Mouse (Mus musculus) forebrain, embryonic 14.5 days (tissue): ENCODE data around the gene Scaf1. TPM values are rescaled to one million over a fixed set of nuclear protein-coding genes. Genes with fewer than 3 reads are reported as not detected.
"Not testable (repeated sequence)": the region's sequence is repeated elsewhere in the genome, so short reads cannot be mapped to it uniquely, and the experiment has no call there.

Experiments used
- ATAC-seq: fragments of 200-750 bp; cut with Nextera tagmentation; 2 replicates; pipeline ENCODE4 v1.8.0; 2017; ENCODE audit warnings: mild to moderate bottlenecking, moderate library complexity
- DNase-seq: peaks from one replicate; pipeline ENCODE4 v3.0.0-alpha.2; 2015; ENCODE audit warnings: low spot score
- H3K27ac ChIP-seq: fragments of 300-500 bp; sonication (generic); 2 replicates; pipeline ENCODE4 v1.5.1; 2014; ENCODE audit warnings: low read depth, mild to moderate bottlenecking, control low read depth, low read length, moderate library complexity
- H3K27me3 ChIP-seq: fragments of 300-500 bp; sonication (generic); replicated peaks from 2 replicates; pipeline ENCODE4 v1.6.1; 2014; ENCODE audit warnings: low read length, control low read depth, mixed read lengths; ENCODE audit not compliant: control insufficient read depth, insufficient read depth
- H3K36me3 ChIP-seq: fragments of 300-500 bp; sonication (generic); 2 replicates; pipeline ENCODE4 v1.6.1; 2014; ENCODE audit warnings: low read length, control low read depth; ENCODE audit not compliant: control insufficient read depth, insufficient read depth
- H3K4me1 ChIP-seq: fragments of 300-500 bp; sonication (generic); 2 replicates; pipeline ENCODE4 v1.6.1; 2014; ENCODE audit warnings: antibody characterized with exemption, low read length, control low read depth; ENCODE audit not compliant: control insufficient read depth, insufficient read depth
- H3K4me2 ChIP-seq: fragments of 300-500 bp; sonication (generic); 2 replicates; pipeline ENCODE4 v1.6.1; 2014; ENCODE audit warnings: mild to moderate bottlenecking, control low read depth, low read length
- H3K4me3 ChIP-seq: fragments of 300-500 bp; sonication (generic); 2 replicates; pipeline ENCODE4 v1.5.1; 2014; ENCODE audit warnings: low read depth, low read length, control low read depth
- H3K9ac ChIP-seq: fragments of 300-500 bp; sonication (generic); 2 replicates; pipeline ENCODE4 v1.6.1; 2014; ENCODE audit warnings: mild to moderate bottlenecking, low read length, control low read depth, moderate library complexity
- H3K9me3 ChIP-seq: fragments of 300-500 bp; sonication (generic); replicated peaks from 2 replicates; pipeline ENCODE4 v1.6.1; 2016; ENCODE audit warnings: low read length, control low read depth, mixed read lengths; ENCODE audit not compliant: control insufficient read depth
- WGBS: fragments of 180-500 bp; shearing (Covaris S2); extraction: QIAGEN DNeasy Blood & Tissue Kit; methylation state at CpG from one replicate; pipeline ENCODE4 v1.1.7; 2014; 5-methylcytosine and 5-hydroxymethylcytosine counted together
- polyA plus RNA-seq: library from polyadenylated mRNA; unstranded; fragments of >200 nt; fragmentation: Nextera tagmentation; extraction: Ambion mirVana; gene quantifications from 2 replicates; pipeline ENCODE4 v1.2.1, GENCODE M21; 2014

Gene Scaf1
- polyA plus RNA-seq, 1 experiment from 2014 or later, result 40.5 TPM

DNA sequence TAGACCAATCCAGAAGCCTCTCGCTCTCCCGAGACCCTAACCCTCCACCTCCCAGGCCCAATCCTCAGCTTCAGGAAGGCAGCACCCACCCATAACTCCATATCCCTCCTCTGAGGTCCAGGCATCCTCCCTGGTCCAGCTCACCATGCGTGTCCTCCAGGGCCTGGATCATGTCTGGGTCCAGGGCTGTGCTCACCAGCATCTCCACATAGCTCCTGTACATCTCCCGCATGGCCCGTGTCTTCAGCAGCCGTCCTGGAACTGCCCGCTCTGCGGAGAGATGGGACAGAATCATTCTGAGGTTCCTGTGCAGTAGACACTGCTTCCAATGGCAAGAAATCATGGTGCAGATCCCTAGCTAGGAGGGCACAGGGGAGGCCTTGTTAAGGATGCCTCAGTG is 14.7 kb upstream of the Scaf1 start:
- no peak overlapping the region for H3K9ac ChIP-seq
- WGBS, result 95% methylated on average over 8 of the region's 8 CpGs
- H3K9me3 ChIP-seq, result no peaks in the 10 kb centered on the region

GRCm38 (mm10) chr7:45029995-45030394 is 13.8 kb upstream of the Scaf1 start:
- Histone ChIP-seq H3K4me3 (no peak overlapping the region), H3K4me2 (no peak overlapping the region), H3K27ac (no peak overlapping the region), H3K4me1 (no peaks in the 10 kb centered on the region), H3K9me3 (no peaks in the 10 kb centered on the region), H3K27me3 (no peaks in the 10 kb centered on the region), H3K9ac (no peak overlapping the region), H3K36me3 (peaks cover 87% of the 10 kb centered on the region)
- ATAC-seq (no peak), DNase-seq (no peak)
- 93% methylated on average over 6 of the region's 6 CpGs for WGBS

More for the DNA sequence above, 14.7 kb upstream of the Scaf1 start:
- DNase-seq (no peak), ATAC-seq (no peak)
- Histone ChIP-seq H3K27me3 (no peaks in the 10 kb centered on the region), H3K27ac (no peak overlapping the region), H3K4me1 (no peaks in the 10 kb centered on the region), H3K4me3 (no peak overlapping the region), H3K36me3 (peaks cover 95% of the 10 kb centered on the region), H3K4me2 (no peak overlapping the region)

DNA sequence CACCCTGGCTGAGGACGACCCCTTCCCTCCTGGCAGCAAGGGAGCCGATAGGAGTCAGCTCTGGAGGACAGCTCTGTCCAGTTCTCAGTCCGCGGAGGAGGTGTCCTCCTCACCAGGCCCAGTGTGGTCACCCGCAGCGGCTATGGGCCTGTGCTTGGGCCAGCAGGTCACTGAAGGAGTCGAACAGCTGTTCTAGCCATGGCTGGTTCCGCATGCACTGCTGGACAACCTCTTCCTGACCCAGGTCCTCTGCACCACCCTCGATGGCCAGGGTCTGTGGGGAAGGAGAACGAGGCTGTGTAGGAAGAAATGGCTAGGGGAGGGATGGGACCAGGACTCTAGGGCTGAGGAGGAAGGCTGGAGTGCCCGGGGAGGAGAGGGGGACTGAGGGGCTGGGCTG is 12.2 kb upstream of the Scaf1 start:
- ATAC-seq (no peak), DNase-seq (no peak)
- no peak overlapping the region for H3K27ac ChIP-seq
- no peaks in the 10 kb centered on the region for H3K27me3 ChIP-seq
- H3K9ac ChIP-seq, result no peak overlapping the region
- no peaks in the 10 kb centered on the region for H3K4me1 ChIP-seq
- peaks cover 70% of the 10 kb centered on the region for H3K36me3 ChIP-seq
- no peak overlapping the region for H3K4me3 ChIP-seq
- H3K4me2 ChIP-seq, result no peak overlapping the region
- WGBS, result 94% methylated on average over 11 of the region's 11 CpGs
- no peaks in the 10 kb centered on the region for H3K9me3 ChIP-seq

- DNase-seq, result no peak
- Histone ChIP-seq H3K4me3 (no peak overlapping the region), H3K36me3 (peaks cover 65% of the 10 kb centered on the region), H3K27ac (no peak overlapping the region), H3K9ac (no peak overlapping the region), H3K9me3 (no peaks in the 10 kb centered on the region), H3K4me1 (no peaks in the 10 kb centered on the region), H3K27me3 (no peaks in the 10 kb centered on the region), H3K4me2 (no peak overlapping the region)
- no peak for ATAC-seq
- 92% methylated on average over 9 of the region's 9 CpGs for WGBS
Observed at GRCm38 (mm10) chr7:45027761-45028160, 11.6 kb upstream of the Scaf1 start.

- Histone ChIP-seq H3K36me3 (peaks cover 49% of the 10 kb centered on the region), H3K9me3 (no peaks in the 10 kb centered on the region), H3K4me3 (no peak overlapping the region), H3K4me1 (no peaks in the 10 kb centered on the region), H3K27ac (no peak overlapping the region), H3K27me3 (no peaks in the 10 kb centered on the region), H3K4me2 (no peak overlapping the region), H3K9ac (no peak overlapping the region)
- DNase-seq (no peak), ATAC-seq (no peak)
- 56% methylated on average over 2 of the region's 2 CpGs for WGBS
Observed at GRCm38 (mm10) chr7:45026256-45026655, 10.1 kb upstream of the Scaf1 start.

GRCm38 (mm10) chr7:45025601-45026220 is 9.5 kb upstream of the Scaf1 start:
- Histone ChIP-seq H3K4me2 (no peak overlapping the region), H3K9ac (no peak overlapping the region), H3K27ac (no peak overlapping the region), H3K27me3 (no peaks in the 10 kb centered on the region), H3K4me1 (no peaks in the 10 kb centered on the region), H3K36me3 (peaks cover 44% of the 10 kb centered on the region), H3K9me3 (no peaks in the 10 kb centered on the region), H3K4me3 (no peak overlapping the region)
- 82% methylated on average over 8 of the region's 8 CpGs for WGBS
- ATAC-seq (no peak), DNase-seq (no peak)

DNA sequence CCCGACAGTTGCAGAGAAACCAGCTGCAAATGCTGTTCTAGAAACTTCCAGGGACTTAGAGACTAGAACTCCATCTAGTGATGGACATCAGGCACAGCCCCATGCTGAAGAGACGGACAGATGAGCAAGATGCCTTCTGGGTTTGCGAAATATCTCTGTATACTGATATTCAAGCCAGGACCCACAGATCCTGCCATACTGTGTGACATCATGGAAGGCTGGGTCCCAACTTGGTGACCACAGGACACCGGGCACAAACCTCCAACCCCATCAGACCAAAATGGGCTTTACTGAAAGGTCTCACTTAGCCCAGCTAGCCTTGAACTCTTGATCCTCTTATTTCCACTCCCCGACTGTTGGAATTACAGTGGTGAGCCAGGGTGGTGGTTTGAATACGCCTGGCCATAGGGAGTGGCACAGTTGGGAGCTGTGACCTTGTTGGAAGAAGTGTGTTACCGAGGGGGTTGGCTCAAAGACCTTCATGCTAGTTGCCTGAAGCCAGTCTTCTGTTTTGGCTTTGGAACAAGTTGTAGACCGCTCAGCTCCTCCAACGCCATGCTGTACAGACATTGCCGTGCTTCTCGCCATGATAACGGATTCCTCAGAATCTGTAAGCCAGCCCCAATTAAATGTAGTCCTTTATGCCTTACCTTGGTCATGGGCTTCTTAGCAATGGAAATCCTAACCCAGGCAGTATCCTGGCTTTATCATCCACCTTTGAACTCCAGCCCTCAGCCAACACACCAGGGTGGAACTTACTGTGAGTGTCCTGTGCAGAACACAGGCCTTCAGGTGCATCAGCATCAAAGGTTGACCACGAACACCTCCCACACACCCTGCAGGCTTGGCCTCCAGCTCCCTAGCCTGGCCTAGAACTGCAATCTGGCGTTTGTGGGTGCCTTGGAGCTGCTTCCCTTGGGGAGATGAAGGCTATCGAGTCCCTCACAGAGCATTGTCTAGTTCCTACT is 8.4 kb upstream of the Scaf1 start:
- Histone ChIP-seq H3K27ac (no peak overlapping the region), H3K4me1 (no peaks in the 10 kb centered on the region), H3K27me3 (no peaks in the 10 kb centered on the region), H3K9me3 (no peaks in the 10 kb centered on the region), H3K36me3 (peaks cover 33% of the 10 kb centered on the region), H3K9ac (no peak overlapping the region), H3K4me3 (no peak overlapping the region), H3K4me2 (no peak overlapping the region)
- WGBS, result 88% methylated on average over 15 of the region's 15 CpGs
- no peak for ATAC-seq
- no peak for DNase-seq

- H3K27ac ChIP-seq, H3K4me3 ChIP-seq: not testable (repeated sequence)
- WGBS, result 86% methylated on average over 5 of the region's 5 CpGs
Observed at GRCm38 (mm10) chr7:45023711-45024110, 7.5 kb upstream of the Scaf1 start.

GRCm38 (mm10) chr7:45020225-45020624 is 4.1 kb upstream of the Scaf1 start:
- Histone ChIP-seq H3K9me3 (no peaks in the 10 kb centered on the region), H3K4me1 (peaks cover 6% of the 10 kb centered on the region; the same call in 1 of the 2 replicates), H3K36me3 (no peaks in the 10 kb centered on the region), H3K27me3 (no peaks in the 10 kb centered on the region), H3K27ac (no peak overlapping the region), H3K4me3 (no peak overlapping the region), H3K9ac (no peak overlapping the region), H3K4me2 (no peak overlapping the region)
- ATAC-seq, result no peak
- WGBS, result 76% methylated on average over 9 of the region's 9 CpGs
- DNase-seq, result no peak

More at GRCm38 (mm10) chr7:45023711-45024110, 7.5 kb upstream of the Scaf1 start:
- H3K4me1 ChIP-seq, H3K4me2 ChIP-seq, H3K27me3 ChIP-seq, H3K9ac ChIP-seq, H3K9me3 ChIP-seq, ATAC-seq: not testable (repeated sequence)
- peak; percentile 38 for DNase-seq
- H3K36me3 ChIP-seq, result peaks cover 24% of the 10 kb centered on the region
